Mouse (Mus musculus) embryonic fibroblast, embryonic 13.5 days (primary cell): Measurements from ENCODE around the gene Eml2.

Experiments
- CTCF ChIP-seq: IDR thresholded peaks from 2 replicates; pipeline ENCODE4 v1.5.1; 2011; ENCODE audit warnings: mild to moderate bottlenecking, control low read depth, low read length, moderate library complexity, borderline replicate concordance; ENCODE audit not compliant: insufficient read depth
- POLR2A ChIP-seq: IDR thresholded peaks from 2 replicates; pipeline ENCODE4 v1.6.1; 2011; ENCODE audit warnings: low read depth, mild to moderate bottlenecking, control low read depth, low read length, moderate library complexity

- no peak for TF ChIP-seq CTCF
- TF ChIP-seq POLR2A = no peak
Observed at GRCm38 (mm10) chr7:19255395-19255794, 79.2 kb downstream of the Eml2 start.
